Mouse (Mus musculus) brain, embryonic 14.5 days (tissue): ENCODE results near the gene Prox1. TPM values are rescaled to one million over a fixed set of nuclear protein-coding genes. Genes with fewer than 3 reads are reported as not detected.

ENCODE experiments used
- DNase-seq: peaks from one replicate; pipeline ENCODE4 v3.0.0-alpha.2; 2011; ENCODE audit warnings: low read depth
- CTCF ChIP-seq: fragments of 200-500 bp; IDR thresholded peaks from 2 replicates; pipeline ENCODE4 v1.5.1; 2012; ENCODE audit warnings: inconsistent platforms, mild to moderate bottlenecking, moderate library complexity, borderline replicate concordance; ENCODE audit not compliant: insufficient read depth, insufficient read length; ENCODE audit errors: extremely low read depth
- POLR2A ChIP-seq: fragments of 200-500 bp; IDR thresholded peaks from 2 replicates; pipeline ENCODE4 v1.6.1; 2012; ENCODE audit warnings: mild to moderate bottlenecking, inconsistent platforms, borderline replicate concordance; ENCODE audit not compliant: poor library complexity, insufficient read depth, insufficient read length, severe bottlenecking; ENCODE audit errors: extremely low read depth
- polyA plus RNA-seq: library from polyadenylated mRNA; depleted of rRNA; stranded (reverse); fragments of >200 nt; gene quantifications from 2 replicates; pipeline ENCODE4 v1.2.3, GENCODE M21; 2012; rRNA removed

The Prox1 gene
- polyA plus RNA-seq, result 11.3 and 14.5 TPM in 2 replicates

- DNase-seq, result peak; percentile 97
- TF ChIP-seq CTCF (no peak), POLR2A (0 out of 2 replicates have a peak, but pooled peaks have one; percentile 65)
These were observed at the start of gene Prox1 for GRCm38 (mm10) chr1:190169911-190170818. Gene Prox1 (minus strand): TSS chr1:190170714.

- DNase-seq, result peak; percentile 37
- TF ChIP-seq POLR2A (no peak), CTCF (no peak)
These were observed 46.1 kb upstream of the Prox1 start for GRCm38 (mm10) chr1:190216621-190217020.

DNA sequence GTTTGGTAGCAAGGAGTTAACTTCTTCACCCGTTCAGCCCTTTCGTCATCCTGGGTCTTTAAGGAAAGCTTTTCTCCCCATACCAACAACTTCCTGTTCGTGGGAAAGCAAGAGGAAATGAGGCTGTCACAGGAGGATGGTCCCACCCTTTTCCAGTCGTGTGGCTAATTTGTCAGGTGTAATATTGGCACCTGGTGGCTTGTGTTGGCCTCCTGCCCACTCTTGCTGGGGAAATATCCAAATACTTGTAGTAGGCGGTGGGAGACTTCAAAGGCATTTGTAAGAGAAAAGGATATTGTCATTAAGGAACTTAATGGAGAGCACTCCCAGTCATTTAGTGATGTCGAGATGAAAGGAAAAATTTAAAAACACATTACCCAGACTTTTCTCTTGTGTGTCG is 44.1 kb upstream of the Prox1 start:
- no peak for DNase-seq
- TF ChIP-seq POLR2A (no peak), CTCF (no peak)

DNA sequence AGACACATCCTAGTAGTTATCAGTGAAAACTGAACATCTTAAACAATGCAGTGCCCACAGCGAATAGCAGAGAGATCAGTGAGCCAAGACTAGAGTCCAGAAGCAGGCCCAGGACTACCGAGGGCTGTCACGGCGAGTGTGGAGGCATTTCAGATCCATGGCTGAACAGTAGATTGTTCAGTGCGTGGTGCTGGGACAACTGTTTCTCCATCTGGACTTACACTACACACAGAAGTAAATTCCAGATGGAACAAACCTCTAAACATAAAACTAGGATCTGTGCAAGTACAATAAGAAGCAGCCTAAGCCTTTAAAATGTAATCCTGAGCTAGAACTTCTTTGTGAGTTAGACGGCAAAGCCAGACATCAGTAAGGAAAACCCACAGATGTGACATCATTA is 42.7 kb upstream of the Prox1 start:
- DNase-seq, result peak; percentile 35

DNA sequence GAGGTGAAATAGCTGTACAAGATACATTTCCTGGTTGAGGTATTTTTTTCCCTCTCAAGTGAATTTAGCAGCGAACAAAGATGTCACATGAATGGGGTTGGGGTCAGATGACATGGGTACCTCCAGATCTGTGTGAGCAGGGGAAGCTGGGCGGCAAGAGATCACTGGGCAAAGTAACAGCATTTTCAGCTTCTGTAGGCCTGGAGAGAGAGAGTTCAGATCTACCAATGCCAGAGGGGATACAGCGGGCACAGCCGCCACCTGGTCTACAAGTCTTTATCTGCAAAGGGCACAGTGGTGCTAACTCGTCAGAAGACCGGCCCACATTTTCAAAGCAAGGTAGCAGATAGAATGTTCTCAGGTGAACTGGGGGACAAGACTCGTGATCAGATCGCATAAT is 36.7 kb upstream of the Prox1 start:
- TF ChIP-seq POLR2A (no peak), CTCF (no peak)
- DNase-seq, result no peak

More for the DNA sequence above, 42.7 kb upstream of the Prox1 start:
- TF ChIP-seq POLR2A (no peak), CTCF (no peak)

GRCm38 (mm10) chr1:190205691-190206090 is 35.2 kb upstream of the Prox1 start:
- no peak for DNase-seq
- TF ChIP-seq CTCF, result no peak
- TF ChIP-seq POLR2A, result no peak

- no peak for DNase-seq
- TF ChIP-seq POLR2A, result no peak
- no peak for TF ChIP-seq CTCF
These were observed 34.0 kb upstream of the Prox1 start for GRCm38 (mm10) chr1:190204378-190205070.

DNA sequence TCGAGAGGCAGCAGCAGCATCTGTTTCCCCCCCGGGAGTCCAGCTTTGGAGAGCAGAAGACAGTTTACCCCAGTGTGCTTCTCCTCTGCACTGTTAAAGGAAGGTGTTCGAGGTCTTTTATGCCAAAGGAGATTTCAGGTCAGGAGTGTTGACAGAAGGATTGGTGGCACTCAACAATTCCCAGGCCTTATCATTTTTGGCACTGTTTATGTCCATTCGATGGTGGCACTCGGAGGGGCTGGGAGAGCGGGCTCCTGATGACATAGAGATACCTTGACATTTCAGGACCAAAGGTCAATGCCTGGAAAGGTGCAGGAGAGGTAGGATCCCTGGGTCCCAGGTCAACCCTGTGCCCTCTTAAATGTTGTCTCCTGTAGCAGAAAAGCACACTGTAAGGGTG is 31.2 kb upstream of the Prox1 start:
- no peak for TF ChIP-seq POLR2A
- TF ChIP-seq CTCF, result no peak
- no peak for DNase-seq

- no peak for TF ChIP-seq CTCF
- no peak for TF ChIP-seq POLR2A
- DNase-seq, result no peak
These were observed 30.5 kb upstream of the Prox1 start for GRCm38 (mm10) chr1:190200996-190201395.

GRCm38 (mm10) chr1:190198247-190198646 is 27.7 kb upstream of the Prox1 start:
- no peak for TF ChIP-seq POLR2A
- no peak for TF ChIP-seq CTCF
- no peak for DNase-seq

GRCm38 (mm10) chr1:190192011-190192410 is 21.5 kb upstream of the Prox1 start:
- TF ChIP-seq POLR2A, result no peak
- no peak for TF ChIP-seq CTCF
- DNase-seq, result peak; percentile 53
